Mouse (Mus musculus) MEL (cell line): ENCODE results near the gene Apbb1ip. TPM values are rescaled to one million over a fixed set of nuclear protein-coding genes. Genes with fewer than 3 reads are reported as not detected.

Experiments used
- DNase-seq: peaks from one replicate; pipeline ENCODE4 v3.0.0; 2011; ENCODE audit warnings: low read depth, low spot score
- H3K27ac ChIP-seq: 2 replicates; pipeline ENCODE4 v1.5.1; 2012; ENCODE audit warnings: low read depth, mild to moderate bottlenecking, control low read depth, low read length, moderate library complexity; ENCODE audit not compliant: control insufficient read depth
- H3K27me3 ChIP-seq, 2 experiments: fragments of 150-350 bp in 1 of 2; sonication (generic) in 1 of 2; 2 replicates each; pipeline ENCODE4 v1.6.1; 2012; ENCODE audit warnings: low read length in 2 of 2, mild to moderate bottlenecking in 2 of 2, improper control_type of control experiment in 1 of 2, moderate library complexity in 1 of 2; ENCODE audit not compliant: insufficient read depth in 2 of 2, control insufficient read depth in 1 of 2
- H3K36me3 ChIP-seq, 2 experiments: 2 replicates each; pipeline ENCODE4 v1.6.1; 2012 to 2014; ENCODE audit warnings: low read length in 2 of 2, improper control_type of control experiment in 1 of 2, inconsistent platforms in 1 of 2, mild to moderate bottlenecking in 1 of 2; ENCODE audit not compliant: insufficient read depth in 2 of 2, control insufficient read depth in 1 of 2
- H3K4me1 ChIP-seq, 2 experiments: fragments of 150-350 bp in 1 of 2; sonication (generic) in 1 of 2; 2 replicates each; pipeline ENCODE4 v1.6.1; 2012; ENCODE audit warnings: low read length in 2 of 2, improper control_type of control experiment in 1 of 2, mild to moderate bottlenecking in 1 of 2; ENCODE audit not compliant: insufficient read depth in 2 of 2, control insufficient read depth in 1 of 2
- H3K4me3 ChIP-seq, 2 experiments: fragments of 150-350 bp in 1 of 2; sonication (generic) in 1 of 2; 2 replicates each; pipeline ENCODE4 v1.5.1; 2012; ENCODE audit warnings: low read depth in 2 of 2, low read length in 2 of 2, mild to moderate bottlenecking in 2 of 2, moderate library complexity in 2 of 2, control low read depth in 1 of 2, improper control_type of control experiment in 1 of 2; ENCODE audit not compliant: control insufficient read depth in 1 of 2, insufficient read depth in 1 of 2
- H3K79me2 ChIP-seq: 2 replicates; pipeline ENCODE4 v1.6.1; 2012; ENCODE audit warnings: mild to moderate bottlenecking, low read length, moderate library complexity; ENCODE audit not compliant: control insufficient read depth, poor library complexity, insufficient read depth
- H3K9ac ChIP-seq: 2 replicates; pipeline ENCODE4 v1.6.1; 2012; ENCODE audit warnings: low read depth, mild to moderate bottlenecking, control low read depth, low read length, moderate library complexity; ENCODE audit not compliant: control insufficient read depth, poor library complexity, severe bottlenecking
- H3K9me3 ChIP-seq: fragments of 150-350 bp; sonication (generic); replicated peaks from 2 replicates; pipeline ENCODE4 v1.6.1; 2012; ENCODE audit warnings: mild to moderate bottlenecking, low read length, improper control_type of control experiment, moderate library complexity; ENCODE audit not compliant: insufficient read depth
- CHD1 ChIP-seq: IDR thresholded peaks from 2 replicates; pipeline ENCODE4 v1.6.1; 2012; ENCODE audit warnings: low read depth, mild to moderate bottlenecking, inconsistent platforms, low read length, improper control_type of control experiment
- CHD2 ChIP-seq: IDR thresholded peaks from 2 replicates; pipeline ENCODE4 v1.6.1; 2011; ENCODE audit warnings: low read length, improper control_type of control experiment
- CTCF ChIP-seq, 3 experiments: IDR thresholded peaks in 2 of 3; conservative IDR thresholded peaks in 1 of 3; 2 replicates each; pipeline ENCODE4 v1.5.1; 2011 to 2012; ENCODE audit warnings: low read length in 3 of 3, low read depth in 2 of 3, mild to moderate bottlenecking in 2 of 3, improper control_type of control experiment in 1 of 3, inconsistent platforms in 1 of 3, mixed read lengths in 1 of 3, moderate library complexity in 1 of 3; ENCODE audit not compliant: control insufficient read depth in 1 of 3, insufficient read depth in 1 of 3, poor library complexity in 1 of 3, severe bottlenecking in 1 of 3
- ELF1 ChIP-seq: IDR thresholded peaks from 2 replicates; pipeline ENCODE4 v1.6.1; 2014; ENCODE audit warnings: low read depth, mild to moderate bottlenecking, inconsistent platforms, low read length, improper control_type of control experiment, moderate library complexity
- EP300 ChIP-seq, 2 experiments: IDR thresholded peaks; 2 replicates each; pipeline ENCODE4 v1.6.1; 2011; ENCODE audit warnings: improper control_type of control experiment in 2 of 2, low read length in 2 of 2, low read depth in 1 of 2, mild to moderate bottlenecking in 1 of 2
- ETS1 ChIP-seq: IDR thresholded peaks from 2 replicates; pipeline ENCODE4 v1.6.1; 2012; ENCODE audit warnings: low read depth, mild to moderate bottlenecking, inconsistent platforms, low read length, improper control_type of control experiment, moderate library complexity
- GABPA ChIP-seq: IDR thresholded peaks from 2 replicates; pipeline ENCODE4 v1.6.1; 2012; ENCODE audit warnings: low read depth, mild to moderate bottlenecking, inconsistent platforms, low read length, improper control_type of control experiment, moderate library complexity
- GATA1 ChIP-seq: IDR thresholded peaks from 2 replicates; pipeline ENCODE4 v1.6.1; 2011; ENCODE audit warnings: low read depth, low read length, improper control_type of control experiment
- HCFC1 ChIP-seq: IDR thresholded peaks from 2 replicates; pipeline ENCODE4 v1.6.1; 2012; ENCODE audit warnings: low read depth, mild to moderate bottlenecking, inconsistent platforms, low read length, improper control_type of control experiment, moderate library complexity
- JUND ChIP-seq: IDR thresholded peaks from 2 replicates; pipeline ENCODE4 v1.6.1; 2011; ENCODE audit warnings: low read depth, mild to moderate bottlenecking, improper control_type of control experiment, low read length
- MAX ChIP-seq: IDR thresholded peaks from 2 replicates; pipeline ENCODE4 v1.6.1; 2011; ENCODE audit warnings: low read length, improper control_type of control experiment
- MAZ ChIP-seq: IDR thresholded peaks from 2 replicates; pipeline ENCODE4 v1.6.1; 2012; ENCODE audit warnings: low read depth, mild to moderate bottlenecking, inconsistent platforms, low read length, improper control_type of control experiment
- MEF2A ChIP-seq: IDR thresholded peaks from 2 replicates; pipeline ENCODE4 v1.6.1; 2014; ENCODE audit warnings: low read depth, mild to moderate bottlenecking, inconsistent platforms, low read length, improper control_type of control experiment; ENCODE audit not compliant: poor library complexity, insufficient replicate concordance, severe bottlenecking; ENCODE audit errors: extremely low read depth
- MXI1 ChIP-seq: IDR thresholded peaks from 2 replicates; pipeline ENCODE4 v1.6.1; 2011; ENCODE audit warnings: mild to moderate bottlenecking, low read depth, low read length, improper control_type of control experiment
- MYB ChIP-seq: IDR thresholded peaks from 2 replicates; pipeline ENCODE4 v1.6.1; 2011; ENCODE audit warnings: mild to moderate bottlenecking, low read depth, low read length, improper control_type of control experiment
- NELFE ChIP-seq: IDR thresholded peaks from 2 replicates; pipeline ENCODE4 v1.6.1; 2011; ENCODE audit warnings: low read depth, low read length, improper control_type of control experiment
- RCOR1 ChIP-seq: IDR thresholded peaks from 2 replicates; pipeline ENCODE4 v1.6.1; 2012; ENCODE audit warnings: low read depth, mild to moderate bottlenecking, inconsistent platforms, low read length, improper control_type of control experiment
- SMC3 ChIP-seq: IDR thresholded peaks from 2 replicates; pipeline ENCODE4 v1.6.1; 2011; ENCODE audit warnings: low read depth, low read length, improper control_type of control experiment
- TCF12 ChIP-seq: IDR thresholded peaks from 2 replicates; pipeline ENCODE4 v1.6.1; 2014; ENCODE audit warnings: low read depth, mild to moderate bottlenecking, inconsistent platforms, low read length, improper control_type of control experiment, moderate library complexity
- ZC3H11A ChIP-seq: IDR thresholded peaks from 2 replicates; pipeline ENCODE4 v1.6.1; 2012; ENCODE audit warnings: low read depth, mild to moderate bottlenecking, inconsistent platforms, low read length, improper control_type of control experiment
- ZMIZ1 ChIP-seq: IDR thresholded peaks from 2 replicates; pipeline ENCODE4 v1.6.1; 2012; ENCODE audit warnings: low read depth, mild to moderate bottlenecking, inconsistent platforms, low read length, improper control_type of control experiment, moderate library complexity
- ZNF384 ChIP-seq: IDR thresholded peaks from 2 replicates; pipeline ENCODE4 v1.6.1; 2012; ENCODE audit warnings: low read depth, mild to moderate bottlenecking, inconsistent platforms, low read length, improper control_type of control experiment
- polyA plus RNA-seq, 2 experiments: library from polyadenylated mRNA; stranded (reverse) in 1 of 2; unstranded in 1 of 2; fragments of >175 nt in 1 of 2; fragments of >200 nt in 1 of 2; gene quantifications; 2 replicates each; pipeline versions ENCODE4 v1.2.1 to v1.2.4; 2012; ENCODE audit warnings: low replicate concordance in 2 of 2, low read depth in 1 of 2; ENCODE audit not compliant: insufficient read length in 2 of 2, insufficient read depth in 1 of 2, missing spikeins in 1 of 2
- total RNA-seq: library from RNA; depleted of rRNA; stranded (reverse); fragments of 300-350 nt; gene quantifications from 2 replicates; pipeline ENCODE4 v1.2.3, GENCODE M21; 2012

The Apbb1ip gene
- total and polyA plus RNA-seq, 3 experiments = 7.4 to 60.7 TPM; not detected in 1

DNA sequence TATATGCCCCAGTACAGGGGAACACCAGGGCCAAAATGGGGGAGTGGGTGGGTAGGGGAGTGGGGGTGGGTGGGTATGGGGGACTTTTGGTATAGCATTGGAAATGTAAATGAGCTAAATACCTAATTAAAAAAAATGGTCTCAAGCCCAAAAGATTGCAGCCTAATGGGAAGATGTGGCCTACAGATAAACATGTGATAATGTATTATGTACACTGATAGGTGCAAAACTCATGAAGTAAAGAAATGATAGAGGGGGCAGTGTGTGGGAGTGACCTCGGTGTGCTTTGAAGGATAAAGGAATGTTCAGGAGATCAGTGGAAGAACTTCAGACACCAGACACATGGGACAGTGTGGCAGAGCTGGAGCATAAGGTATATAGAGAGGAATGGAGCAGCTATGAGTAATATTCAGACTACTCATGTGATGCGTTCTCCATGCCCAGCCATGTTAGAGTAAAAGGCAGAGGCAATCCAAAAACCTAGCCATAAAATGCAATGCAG lies 9.3 kb downstream of the Apbb1ip start:
- Histone ChIP-seq H3K27me3 (no peaks in the 10 kb centered on the region), H3K4me3 (no peak overlapping the region), H3K9me3 (no peaks in the 10 kb centered on the region), H3K36me3 (peaks cover 3 to 78% of the 10 kb centered on the region in 2 experiments; a peak in 3 of 4 replicates), H3K4me1 (peaks cover 32 to 50% of the 10 kb centered on the region in 2 experiments), H3K79me2 (peaks cover 34% of the 10 kb centered on the region), H3K27ac (peak overlapping the region; percentile 43; the same call in 1 of the 2 replicates), H3K9ac (no peak overlapping the region)
- no peak for DNase-seq
- no peak for TF ChIP-seq NELFE
- no peak for TF ChIP-seq TCF12
- TF ChIP-seq HCFC1 = no peak
- TF ChIP-seq GABPA = no peak
- TF ChIP-seq ZC3H11A = no peak
- TF ChIP-seq MEF2A = no peak
- peak in 1 of 2 experiments; percentile 59; a peak in 2 of 4 replicates for TF ChIP-seq EP300 (IDR thresholded peaks at IDR 0.05; ENCODE audit: low read depth in 1 of 2, low read length in 2 of 2)
- no peak for TF ChIP-seq MAX
- peak; percentile 60 for TF ChIP-seq GATA1
- no peak for TF ChIP-seq SMC3
- no peak for TF ChIP-seq CHD2
- no peak for TF ChIP-seq JUND
- TF ChIP-seq CTCF (IDR thresholded peaks at IDR 0.05 in 2 of 3, conservative IDR thresholded peaks at IDR 0.05 in 1 of 3; ENCODE audit: control insufficient read depth in 1 of 3, insufficient read depth in 1 of 3, low read depth in 2 of 3, low read length in 3 of 3, poor library complexity in 1 of 3, severe bottlenecking in 1 of 3) = no peak
- TF ChIP-seq ZNF384 = peak; percentile 44; the same call in 1 of the 2 replicates
- no peak for TF ChIP-seq MXI1
- TF ChIP-seq RCOR1 = no peak
- TF ChIP-seq ELF1 = no peak
- TF ChIP-seq CHD1 = no peak
- no peak for TF ChIP-seq MAZ
- no peak for TF ChIP-seq ETS1
- TF ChIP-seq MYB = no peak
- TF ChIP-seq ZMIZ1 = no peak

DNA sequence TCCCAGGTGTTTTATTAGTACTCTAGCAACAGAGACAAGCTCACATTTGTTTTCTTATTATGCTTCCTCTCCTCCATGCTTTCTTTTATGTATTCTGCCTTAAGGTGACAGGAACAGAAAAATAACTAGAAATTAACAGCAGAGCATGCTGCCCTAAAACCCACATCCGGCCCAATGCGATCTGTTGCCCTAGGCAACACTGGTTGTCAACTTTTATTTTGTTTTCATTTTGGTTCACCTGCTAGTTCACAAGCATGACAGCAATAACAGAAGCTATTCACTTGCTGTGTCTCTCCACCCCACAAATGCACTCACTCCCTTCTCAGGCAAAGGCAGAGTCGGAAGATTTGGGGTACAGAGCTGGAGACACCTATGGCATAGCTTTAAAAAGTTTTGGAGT lies 10.3 kb downstream of the Apbb1ip start:
- no peak for TF ChIP-seq MAX
- H3K9ac ChIP-seq = no peak overlapping the region
- DNase-seq = no peak
- no peaks in the 10 kb centered on the region for H3K27me3 ChIP-seq
- H3K27ac ChIP-seq = no peak overlapping the region
- H3K4me1 ChIP-seq = peaks cover 31 to 46% of the 10 kb centered on the region in 2 experiments
- H3K4me3 ChIP-seq = no peak overlapping the region
- peaks cover 31% of the 10 kb centered on the region for H3K79me2 ChIP-seq
- peaks cover 3 to 74% of the 10 kb centered on the region in 2 experiments; a peak in 3 of 4 replicates for H3K36me3 ChIP-seq
- H3K9me3 ChIP-seq = no peaks in the 10 kb centered on the region
